Mouse (Mus musculus) CD4-positive, CD25-positive, alpha-beta regulatory T cell, adult 2 months (primary cell): Measurements from ENCODE around the gene Epha2.
A peak's percentile ranks its signal among the peaks of the same experiment; 100 is the strongest.

Source experiments
- DNase-seq: peaks from one replicate; pipeline ENCODE4 v3.0.0-alpha.2; 2012; ENCODE audit warnings: low read depth, low spot score

Epha2 gene

GRCm38 (mm10) chr4:141329968-141330367 lies 28.9 kb downstream of the Epha2 start:
- DNase-seq = peak; percentile 9

- DNase-seq = no peak
Measured at GRCm38 (mm10) chr4:141331446-141331845, 30.4 kb downstream of the Epha2 start.

- no peak for DNase-seq
Measured at GRCm38 (mm10) chr4:141332258-141332657, 31.2 kb downstream of the Epha2 start.

GRCm38 (mm10) chr4:141334695-141335094 lies 33.7 kb downstream of the Epha2 start:
- DNase-seq = no peak

- no peak for DNase-seq
Measured at GRCm38 (mm10) chr4:141335263-141335796, 34.3 kb downstream of the Epha2 start.

GRCm38 (mm10) chr4:141336196-141336595 lies 35.2 kb downstream of the Epha2 start:
- no peak for DNase-seq

- DNase-seq = no peak
Measured at GRCm38 (mm10) chr4:141337986-141338385, 36.9 kb downstream of the Epha2 start.

GRCm38 (mm10) chr4:141338853-141339252 lies 37.8 kb downstream of the Epha2 start:
- DNase-seq = no peak

- no peak for DNase-seq
Measured at GRCm38 (mm10) chr4:141341477-141341876, 40.4 kb downstream of the Epha2 start.

GRCm38 (mm10) chr4:141343515-141343914 lies 42.5 kb downstream of the Epha2 start:
- DNase-seq = no peak

GRCm38 (mm10) chr4:141345219-141345618 lies 44.2 kb downstream of the Epha2 start:
- no peak for DNase-seq

- no peak for DNase-seq
Measured at GRCm38 (mm10) chr4:141347365-141347797, 46.3 kb downstream of the Epha2 start.

- DNase-seq = no peak
Measured at GRCm38 (mm10) chr4:141348616-141349015, 47.6 kb downstream of the Epha2 start.

- DNase-seq = no peak
Measured at GRCm38 (mm10) chr4:141350015-141350414, 49.0 kb downstream of the Epha2 start.

GRCm38 (mm10) chr4:141351972-141352371 lies 50.9 kb downstream of the Epha2 start:
- no peak for DNase-seq

GRCm38 (mm10) chr4:141352986-141353385 lies 51.9 kb downstream of the Epha2 start:
- DNase-seq = no peak

- no peak for DNase-seq
Measured at GRCm38 (mm10) chr4:141353868-141354267, 52.8 kb downstream of the Epha2 start.

- no peak for DNase-seq
Measured at GRCm38 (mm10) chr4:141357811-141358210, 56.8 kb downstream of the Epha2 start.

GRCm38 (mm10) chr4:141359222-141359621 lies 58.2 kb downstream of the Epha2 start:
- no peak for DNase-seq

GRCm38 (mm10) chr4:141360846-141361245 lies 59.8 kb downstream of the Epha2 start:
- DNase-seq = peak; percentile 60

- peak; percentile 83 for DNase-seq
Measured at GRCm38 (mm10) chr4:141362937-141363548, 62.0 kb downstream of the Epha2 start.

GRCm38 (mm10) chr4:141365126-141365525 lies 64.1 kb downstream of the Epha2 start:
- no peak for DNase-seq

- DNase-seq = no peak
Measured at GRCm38 (mm10) chr4:141365876-141366275, 64.8 kb downstream of the Epha2 start.
